Mouse (Mus musculus) adrenal gland, postnatal 14 days (tissue): ENCODE data around the gene Mpnd. TPM values are rescaled to one million over a fixed set of nuclear protein-coding genes. Genes with fewer than 3 reads are reported as not detected.
"Not testable (repeated sequence)": the region's sequence is repeated elsewhere in the genome, so short reads cannot be mapped to it uniquely, and the experiment has no call there.

ENCODE experiments used
- DNase-seq: peaks from one replicate; pipeline ENCODE4 v3.0.0; 2021; ENCODE audit warnings: mixed read lengths
- total RNA-seq: library from RNA; stranded (reverse); gene quantifications from 2 replicates; pipeline ENCODE4 v1.2.3, GENCODE M21; 2021

The Mpnd gene
- total RNA-seq, 1 experiment from 2014 or later: 86.1 TPM

DNA sequence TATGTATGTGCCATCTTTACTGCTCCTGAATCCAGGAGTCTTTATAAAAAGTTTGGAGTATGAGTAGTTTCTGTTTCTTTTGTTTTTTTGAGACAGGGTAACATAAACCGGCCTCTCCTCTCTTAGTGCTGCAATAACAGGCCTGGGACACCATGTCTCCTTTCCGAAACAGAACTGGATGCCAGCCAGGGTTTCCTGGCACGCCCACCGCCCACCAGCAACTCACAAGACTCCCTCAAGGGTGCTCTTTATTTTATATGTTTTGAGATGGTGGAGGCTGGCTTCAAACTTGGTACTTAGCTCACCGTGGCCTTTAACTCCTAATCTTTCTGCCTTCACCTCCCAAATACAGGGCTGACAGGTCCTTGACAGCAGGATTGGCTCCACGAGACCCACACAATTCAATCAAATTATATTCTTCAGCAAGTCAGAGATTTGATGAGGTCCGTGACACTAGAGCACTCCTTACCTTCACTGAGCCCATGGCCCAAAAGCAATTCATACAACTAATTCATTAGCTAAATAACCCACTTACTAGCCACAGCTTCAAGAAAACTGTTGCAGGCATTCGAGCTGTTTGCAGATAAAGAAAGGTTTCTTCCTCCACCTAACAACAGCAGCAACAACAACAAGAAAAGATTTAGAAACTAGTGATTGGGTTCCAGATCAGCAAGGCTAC, 33.2 kb downstream of the Mpnd start:
- peak; percentile 31 for DNase-seq

DNA sequence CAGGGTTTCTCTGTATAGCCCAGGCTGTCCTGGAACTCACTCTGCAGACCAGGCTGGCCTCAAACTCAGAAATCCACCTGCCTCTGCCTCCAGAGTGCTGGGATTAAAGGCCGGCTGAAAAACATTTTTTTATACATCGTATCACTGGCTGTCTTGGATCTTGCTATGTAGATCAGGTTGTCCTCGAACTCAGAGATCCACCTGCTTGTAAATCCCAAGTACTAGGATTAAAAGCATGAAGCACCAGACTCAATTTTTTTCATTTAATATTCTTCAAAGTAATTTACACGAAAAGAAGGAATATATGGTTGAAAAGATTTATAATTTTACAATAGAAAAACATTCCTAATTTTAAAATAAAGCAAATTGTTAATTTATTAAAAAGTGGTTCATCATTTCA, 33.8 kb downstream of the Mpnd start:
- DNase-seq: no peak

GRCm38 (mm10) chr17:56040030-56040856, 34.7 kb downstream of the Mpnd start, which contains the start of gene Chaf1a:
Gene Chaf1a (plus strand): TSS chr17:56040439.
- peak; percentile 98 for DNase-seq

- DNase-seq: peak; percentile 16
Measured at GRCm38 (mm10) chr17:56040857-56041163, 35.3 kb downstream of the Mpnd start.

DNA sequence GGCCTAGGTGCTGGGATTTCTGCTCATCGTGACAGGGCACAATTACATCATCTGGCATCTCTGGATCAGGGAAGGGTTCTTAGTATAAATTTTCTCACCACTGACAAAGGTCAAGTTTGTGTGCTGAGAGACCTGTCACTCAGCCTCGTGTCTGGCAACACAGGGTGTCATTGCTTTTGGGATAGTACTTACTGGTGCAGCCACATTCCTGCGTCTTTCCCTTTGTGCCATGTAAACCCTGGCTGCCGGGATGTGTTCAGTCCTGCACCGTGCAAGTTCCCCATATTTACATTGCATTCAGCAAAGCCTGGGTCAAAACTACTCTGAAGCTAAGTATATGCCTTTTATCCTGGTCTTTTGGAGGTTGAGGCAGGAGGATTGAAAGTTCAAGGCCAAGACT, 45.9 kb downstream of the Mpnd start:
- no peak for DNase-seq

DNA sequence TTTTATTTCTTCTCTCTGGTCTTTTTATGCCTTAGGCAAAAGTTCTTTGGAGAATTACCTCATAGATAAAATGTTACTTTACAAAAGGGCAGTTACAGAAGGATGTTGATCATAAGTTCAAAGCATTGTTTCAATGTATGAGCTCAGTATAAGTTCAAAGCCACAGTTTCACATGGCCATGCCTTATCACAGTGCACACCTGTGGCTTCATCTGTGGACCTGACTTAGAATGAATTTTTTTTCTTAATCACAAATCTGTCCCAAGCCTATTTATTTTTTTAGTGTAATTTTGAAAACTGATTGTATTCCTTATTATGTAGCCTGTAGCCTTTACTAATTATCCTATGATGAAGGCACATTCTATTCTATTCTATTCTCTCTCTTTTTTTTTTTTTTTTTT, 49.4 kb downstream of the Mpnd start:
- no peak for DNase-seq

DNA sequence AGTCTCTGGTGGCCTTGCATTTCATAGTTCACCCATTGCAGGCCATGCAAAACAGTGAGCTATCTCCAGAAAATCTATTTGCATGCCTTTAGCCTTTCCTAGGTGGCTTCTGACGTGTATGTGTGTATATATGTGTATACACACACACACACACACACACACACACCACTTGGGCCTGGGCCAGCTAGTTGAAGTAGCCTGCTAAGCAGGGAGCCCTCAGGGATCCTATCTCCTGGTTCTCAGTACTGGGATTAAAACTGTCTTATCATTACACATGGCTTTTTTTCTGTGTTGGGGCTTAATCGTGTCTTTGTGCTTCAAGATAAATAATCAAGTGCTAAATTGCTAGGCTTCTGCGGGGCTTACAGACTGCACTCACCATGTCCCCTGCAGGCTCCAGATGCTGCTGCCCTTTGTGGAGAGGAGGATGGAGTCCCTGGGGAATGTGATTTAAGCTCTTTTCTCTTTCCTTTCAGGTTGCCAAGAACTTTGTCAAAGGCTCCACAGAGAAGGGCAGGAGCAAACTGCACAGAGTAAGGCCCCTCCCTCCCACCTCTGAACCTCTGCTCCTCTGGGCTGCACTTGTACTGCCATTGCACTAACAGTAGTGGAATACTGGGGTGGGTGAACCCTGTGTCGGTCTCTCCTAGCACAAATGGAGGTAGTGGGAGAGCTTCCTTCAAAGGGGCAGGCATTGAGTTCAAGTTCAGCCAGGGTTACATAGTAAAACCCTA, 50.6 kb downstream of the Mpnd start:
- no peak for DNase-seq

- DNase-seq: no peak
Measured at GRCm38 (mm10) chr17:56057381-56058120, 52.0 kb downstream of the Mpnd start.

GRCm38 (mm10) chr17:56062081-56062480, 56.6 kb downstream of the Mpnd start:
- no peak for DNase-seq

- DNase-seq: not testable (repeated sequence)
Measured at GRCm38 (mm10) chr17:56065715-56066114, 60.2 kb downstream of the Mpnd start.

Other genes with a start within 250 kb of the Mpnd start
- 7.0 and 8.0 TPM in 2 replicates for gene Zfp119a, start 126.8 kb upstream of the Mpnd start, total RNA-seq
- 4.8 and 7.5 TPM in 2 replicates for gene Zfp959, start 113.6 kb upstream of the Mpnd start, total RNA-seq
- 4.4 and 5.4 TPM in 2 replicates for gene Zfp119b, start 56.2 kb upstream of the Mpnd start, total RNA-seq
- 1.2 and 1.6 TPM in 2 replicates for gene Ebi3, start 53.1 kb upstream of the Mpnd start, total RNA-seq
- gene Yju2, start 46.6 kb upstream of the Mpnd start, total RNA-seq: 18.2 and 24.8 TPM in 2 replicates
- 1.2 and 3.7 TPM in 2 replicates for gene Shd, start 35.2 kb upstream of the Mpnd start, total RNA-seq
- 1.6 and 2.9 TPM in 2 replicates for gene Fsd1, start 19.2 kb upstream of the Mpnd start, total RNA-seq
- gene Stap2, start 127 bp upstream of the Mpnd start, total RNA-seq: 14.5 and 14.6 TPM in 2 replicates
- 46.2 and 53.7 TPM in 2 replicates for gene Sh3gl1, start 30.9 kb downstream of the Mpnd start, total RNA-seq
- gene Chaf1a, start 34.7 kb downstream of the Mpnd start, total RNA-seq: 8.3 and 10.2 TPM in 2 replicates
- gene Ubxn6, start 69.3 kb downstream of the Mpnd start, total RNA-seq: 65.6 and 79.5 TPM in 2 replicates
- 52.5 and 60.1 TPM in 2 replicates for gene Hdgfl2, start 73.9 kb downstream of the Mpnd start, total RNA-seq
- 76.6 and 87.5 TPM in 2 replicates for gene Plin4, start 104.1 kb downstream of the Mpnd start, total RNA-seq
- gene Plin5, start 111.9 kb downstream of the Mpnd start, total RNA-seq: 91.4 and 109 TPM in 2 replicates
- 58.3 and 63.2 TPM in 2 replicates for gene Lrg1, start 116.3 kb downstream of the Mpnd start, total RNA-seq
- gene Sema6b, start 134.6 kb downstream of the Mpnd start, total RNA-seq: 11.9 and 15.2 TPM in 2 replicates
- gene Tnfaip8l1, start 156.8 kb downstream of the Mpnd start, total RNA-seq: 8.2 and 8.6 TPM in 2 replicates
- 61.6 and 63.5 TPM in 2 replicates for gene Mydgf, start 178.2 kb downstream of the Mpnd start, total RNA-seq
- 31.5 and 33.4 TPM in 2 replicates for gene Dpp9, start 213.2 kb downstream of the Mpnd start, total RNA-seq